Mouse (Mus musculus): Measurements from ENCODE around the gene Med28. TPM values are rescaled to one million over a fixed set of nuclear protein-coding genes. Genes with fewer than 3 reads are reported as not detected.

The Med28 gene
- total and polyA plus RNA-seq, 3 experiments = 177 to 195 TPM; not detected in 1

DNA sequence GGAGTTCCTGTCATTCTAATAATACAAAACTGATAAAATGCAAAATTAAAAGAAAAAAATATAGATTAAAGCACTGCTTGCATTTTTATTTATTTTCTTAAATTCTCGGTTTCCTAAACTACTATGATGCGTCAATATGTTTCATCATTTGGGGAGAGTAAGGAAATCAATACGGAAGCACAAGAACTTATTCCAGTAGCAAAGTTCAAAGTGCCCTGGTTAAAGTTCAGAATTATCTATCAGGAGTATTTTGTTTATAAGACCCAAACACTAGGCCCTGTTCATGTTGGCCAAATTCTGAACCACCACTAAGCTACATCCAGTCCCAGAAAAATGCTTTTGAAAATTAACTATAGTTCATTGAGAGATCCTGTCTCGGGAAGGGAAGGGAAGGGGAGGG lies 45.3 kb upstream of the Med28 start:
- H3K4me3 ChIP-seq (ENCODE audit: control insufficient read depth in 1 of 2, insufficient read depth in 1 of 2, low read depth in 2 of 2, low read length in 2 of 2) = no peak overlapping the region
- TF ChIP-seq USF2 (IDR thresholded peaks at IDR 0.05; ENCODE audit: borderline replicate concordance in 1 of 2, insufficient read depth in 1 of 2, low read depth in 1 of 2, low read length in 2 of 2) (no peak), MAX (IDR thresholded peaks at IDR 0.05; ENCODE audit: low read length) (no peak), RCOR1 (IDR thresholded peaks at IDR 0.05; ENCODE audit: low read depth, low read length) (no peak), HCFC1 (IDR thresholded peaks at IDR 0.05; ENCODE audit: low read depth, low read length) (no peak), USF1 (IDR thresholded peaks at IDR 0.05; ENCODE audit: low read depth, low read length) (no peak), MAFK (IDR thresholded peaks at IDR 0.05; ENCODE audit: borderline replicate concordance, low read depth, low read length) (no peak), ZNF384 (IDR thresholded peaks at IDR 0.05; ENCODE audit: low read depth, low read length) (no peak), MEF2A (IDR thresholded peaks at IDR 0.05; ENCODE audit: extremely low read depth, insufficient replicate concordance, low read depth, low read length, poor library complexity, severe bottlenecking) (no peak), POLR2AphosphoS2 (IDR thresholded peaks at IDR 0.05; ENCODE audit: low read length) (no peak), SIN3A (IDR thresholded peaks at IDR 0.05; ENCODE audit: low read length) (no peak), MXI1 (IDR thresholded peaks at IDR 0.05; ENCODE audit: low read depth, low read length) (no peak), POLR2A (IDR thresholded peaks at IDR 0.05; ENCODE audit: control insufficient read depth in 1 of 2, insufficient read depth in 1 of 2, low read depth in 1 of 2, low read length in 2 of 2, poor library complexity in 1 of 2) (no peak), KAT2A (conservative IDR thresholded peaks at IDR 0.05; ENCODE audit: low read depth, low read length) (no peak), SMC3 (IDR thresholded peaks at IDR 0.05; ENCODE audit: low read depth, low read length) (no peak), POLR2AphosphoS5 (IDR thresholded peaks at IDR 0.05; ENCODE audit: borderline replicate concordance, low read depth, low read length) (no peak), NRF1 (IDR thresholded peaks at IDR 0.05; ENCODE audit: insufficient read depth, low read depth, low read length, poor library complexity, severe bottlenecking) (no peak), BHLHE40 (IDR thresholded peaks at IDR 0.05; ENCODE audit: borderline replicate concordance, low read depth, low read length) (no peak), TBP (IDR thresholded peaks at IDR 0.05; ENCODE audit: low read depth, low read length) (no peak), TAL1 (IDR thresholded peaks at IDR 0.05; ENCODE audit: low read length) (no peak), JUND (IDR thresholded peaks at IDR 0.05; ENCODE audit: low read depth, low read length) (no peak)
- H3K36me3 ChIP-seq (ENCODE audit: control insufficient read depth in 1 of 2, insufficient read depth in 2 of 2, low read length in 2 of 2) = no peaks in the 10 kb centered on the region
- H3K4me1 ChIP-seq (ENCODE audit: control insufficient read depth in 1 of 2, insufficient read depth in 2 of 2, low read length in 2 of 2) = no peaks in the 10 kb centered on the region
- no peak overlapping the region for H3K27ac ChIP-seq (ENCODE audit: control insufficient read depth, low read depth, low read length)
- no peaks in the 10 kb centered on the region for H3K79me2 ChIP-seq (ENCODE audit: control insufficient read depth, insufficient read depth, low read length, poor library complexity)
- H3K27me3 ChIP-seq (ENCODE audit: control insufficient read depth in 1 of 2, insufficient read depth in 2 of 2, low read length in 2 of 2) = peaks cover 3 to 11% of the 10 kb centered on the region in 2 experiments; a peak in 3 of 4 replicates
- no peak for DNase-seq (ENCODE audit: low read depth, low spot score)
- H3K9ac ChIP-seq (ENCODE audit: control insufficient read depth, low read depth, low read length, poor library complexity, severe bottlenecking) = no peak overlapping the region
- no peaks in the 10 kb centered on the region for H3K9me3 ChIP-seq (replicated peaks; ENCODE audit: insufficient read depth, low read length)

DNA sequence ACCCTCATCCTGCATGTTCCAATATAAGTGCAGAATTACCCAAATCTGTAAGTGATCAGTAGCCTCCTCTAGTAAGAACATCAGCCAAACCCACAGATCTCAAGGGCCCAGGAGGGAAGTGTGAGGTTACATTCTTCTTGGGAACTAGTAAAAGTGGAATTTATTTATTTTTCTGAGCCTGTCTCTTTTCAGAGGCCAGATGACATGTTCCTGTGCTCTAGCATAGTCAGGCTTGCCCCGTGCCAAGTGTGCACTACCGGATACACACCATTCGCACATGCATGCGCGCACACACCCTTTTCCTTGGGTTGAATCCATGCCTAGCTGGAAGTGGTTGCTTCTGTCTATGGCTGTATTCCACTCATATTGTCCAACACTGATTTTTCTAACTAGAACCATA lies 44.3 kb upstream of the Med28 start:
- TF ChIP-seq NELFE (IDR thresholded peaks at IDR 0.05; ENCODE audit: low read depth, low read length) = no peak
- no peak for TF ChIP-seq SMC3 (IDR thresholded peaks at IDR 0.05; ENCODE audit: low read depth, low read length)
- TF ChIP-seq RCOR1 (IDR thresholded peaks at IDR 0.05; ENCODE audit: low read depth, low read length) = no peak
- TF ChIP-seq CHD2 (IDR thresholded peaks at IDR 0.05; ENCODE audit: low read length) = no peak
- TF ChIP-seq ZNF384 (IDR thresholded peaks at IDR 0.05; ENCODE audit: low read depth, low read length) = no peak
- TF ChIP-seq GATA1 (IDR thresholded peaks at IDR 0.05; ENCODE audit: low read depth, low read length) = no peak
- TF ChIP-seq ZC3H11A (IDR thresholded peaks at IDR 0.05; ENCODE audit: low read depth, low read length) = no peak
- no peak for TF ChIP-seq ZMIZ1 (IDR thresholded peaks at IDR 0.05; ENCODE audit: low read depth, low read length)
- no peak for TF ChIP-seq POLR2A (IDR thresholded peaks at IDR 0.05; ENCODE audit: control insufficient read depth in 1 of 2, insufficient read depth in 1 of 2, low read depth in 1 of 2, low read length in 2 of 2, poor library complexity in 1 of 2)
- no peak for TF ChIP-seq MEF2A (IDR thresholded peaks at IDR 0.05; ENCODE audit: extremely low read depth, insufficient replicate concordance, low read depth, low read length, poor library complexity, severe bottlenecking)
- TF ChIP-seq UBTF (IDR thresholded peaks at IDR 0.05; ENCODE audit: borderline replicate concordance, insufficient read depth, low read depth, low read length) = no peak
- no peak for TF ChIP-seq BHLHE40 (IDR thresholded peaks at IDR 0.05; ENCODE audit: borderline replicate concordance, low read depth, low read length)
- TF ChIP-seq MXI1 (IDR thresholded peaks at IDR 0.05; ENCODE audit: low read depth, low read length) = no peak

More for the DNA sequence above, 44.3 kb upstream of the Med28 start:
- Histone ChIP-seq H3K36me3 (ENCODE audit: control insufficient read depth in 1 of 2, insufficient read depth in 2 of 2, low read length in 2 of 2) (no peaks in the 10 kb centered on the region), H3K27me3 (ENCODE audit: control insufficient read depth in 1 of 2, insufficient read depth in 2 of 2, low read length in 2 of 2) (peaks cover under 1 to 9% of the 10 kb centered on the region in 2 experiments; a peak in 3 of 4 replicates), H3K4me1 (ENCODE audit: control insufficient read depth in 1 of 2, insufficient read depth in 2 of 2, low read length in 2 of 2) (no peaks in the 10 kb centered on the region), H3K27ac (ENCODE audit: control insufficient read depth, low read depth, low read length) (no peak overlapping the region), H3K79me2 (ENCODE audit: control insufficient read depth, insufficient read depth, low read length, poor library complexity) (no peaks in the 10 kb centered on the region), H3K9me3 (replicated peaks; ENCODE audit: insufficient read depth, low read length) (no peaks in the 10 kb centered on the region), H3K9ac (ENCODE audit: control insufficient read depth, low read depth, low read length, poor library complexity, severe bottlenecking) (no peak overlapping the region), H3K4me3 (ENCODE audit: control insufficient read depth in 1 of 2, insufficient read depth in 1 of 2, low read depth in 2 of 2, low read length in 2 of 2) (no peak overlapping the region)
- DNase-seq (ENCODE audit: low read depth, low spot score) = no peak
